Mouse (Mus musculus) kidney, adult 18-20 months (tissue): ENCODE results near the gene Ddb2.

Experiments used
- DNase-seq: peaks from one replicate; pipeline ENCODE4 v3.0.0; 2021

Ddb2 gene

GRCm38 (mm10) chr2:91183711-91184405 is 52.9 kb downstream of the Ddb2 start, which contains the start of gene Madd:
Gene Madd, minus strand, starts transcription at chr2:91183837.
- peak; percentile 31 for DNase-seq

- DNase-seq: peak; percentile 95
Observed at GRCm38 (mm10) chr2:91183148-91183513, 53.7 kb downstream of the Ddb2 start.

GRCm38 (mm10) chr2:91182405-91183147 is 54.2 kb downstream of the Ddb2 start:
- DNase-seq: no peak

- DNase-seq: no peak
Observed at GRCm38 (mm10) chr2:91182016-91182404, 54.8 kb downstream of the Ddb2 start.

- DNase-seq: no peak
Observed at GRCm38 (mm10) chr2:91180706-91181105, 56.1 kb downstream of the Ddb2 start.

- DNase-seq: no peak
Observed at GRCm38 (mm10) chr2:91179825-91180224, 57.0 kb downstream of the Ddb2 start.

GRCm38 (mm10) chr2:91176234-91176633 is 60.5 kb downstream of the Ddb2 start:
- no peak for DNase-seq

GRCm38 (mm10) chr2:91175490-91175889 is 61.3 kb downstream of the Ddb2 start:
- no peak for DNase-seq

- no peak for DNase-seq
Observed at GRCm38 (mm10) chr2:91169587-91170322, 67.0 kb downstream of the Ddb2 start.

GRCm38 (mm10) chr2:91167629-91168028 is 69.2 kb downstream of the Ddb2 start:
- no peak for DNase-seq

- no peak for DNase-seq
Observed at GRCm38 (mm10) chr2:91164991-91165390, 71.8 kb downstream of the Ddb2 start.

GRCm38 (mm10) chr2:91163532-91163931 is 73.2 kb downstream of the Ddb2 start:
- DNase-seq: no peak

GRCm38 (mm10) chr2:91162952-91163351 is 73.8 kb downstream of the Ddb2 start:
- no peak for DNase-seq
